Mouse (Mus musculus) WW6 (cell line): ENCODE data around the gene Ifi35.
"Not testable (repeated sequence)": the region's sequence is repeated elsewhere in the genome, so short reads cannot be mapped to it uniquely, and the experiment has no call there.

Source experiments
- DNase-seq: peaks from one replicate; pipeline ENCODE4 v3.0.0-alpha.2; 2013; ENCODE audit warnings: low read depth, low spot score

Gene Ifi35

DNA sequence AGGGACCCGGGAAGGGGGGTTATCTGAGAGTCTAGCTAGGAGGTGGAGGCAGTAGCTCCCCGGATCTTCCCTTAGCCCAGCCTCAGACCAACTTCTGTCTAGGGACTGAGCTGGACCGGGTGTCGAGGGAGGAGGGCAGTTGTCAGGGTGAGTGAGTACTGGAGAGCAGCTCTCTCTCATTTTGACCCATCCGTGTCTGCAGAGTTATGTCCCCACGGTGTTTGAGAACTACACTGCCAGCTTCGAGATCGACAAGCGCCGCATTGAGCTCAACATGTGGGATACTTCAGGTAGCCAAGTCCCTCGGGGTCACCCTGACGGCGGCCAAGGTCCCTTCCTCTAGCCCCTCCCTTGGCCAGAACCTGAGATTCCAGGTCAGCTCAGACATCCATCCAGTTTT is 20.5 kb downstream of the Ifi35 start:
- DNase-seq = no peak

DNA sequence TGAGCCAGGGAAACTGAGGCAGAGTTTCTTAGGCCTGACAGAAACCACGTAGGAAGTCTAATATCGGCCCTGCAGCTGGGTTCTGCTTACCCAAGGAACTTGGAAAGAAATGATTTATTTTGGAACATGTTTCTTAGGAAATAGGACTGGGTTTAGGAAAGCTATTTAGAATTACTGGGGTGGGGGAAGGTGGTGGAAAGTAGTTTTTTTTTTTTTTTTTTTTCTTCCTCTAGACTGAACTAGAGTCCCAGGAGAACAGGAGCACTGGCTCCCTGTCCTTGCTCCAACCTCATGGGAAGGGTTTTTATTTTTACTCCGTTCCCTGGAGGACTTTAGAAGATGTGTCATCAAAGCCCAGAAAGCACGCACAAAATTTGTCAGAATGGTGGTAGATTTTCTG is 20.9 kb downstream of the Ifi35 start:
- no peak for DNase-seq

GRCm38 (mm10) chr11:101470206-101470605 is 22.0 kb downstream of the Ifi35 start:
- DNase-seq = no peak

- no peak for DNase-seq
These were observed 23.7 kb downstream of the Ifi35 start for GRCm38 (mm10) chr11:101471926-101472325.

DNA sequence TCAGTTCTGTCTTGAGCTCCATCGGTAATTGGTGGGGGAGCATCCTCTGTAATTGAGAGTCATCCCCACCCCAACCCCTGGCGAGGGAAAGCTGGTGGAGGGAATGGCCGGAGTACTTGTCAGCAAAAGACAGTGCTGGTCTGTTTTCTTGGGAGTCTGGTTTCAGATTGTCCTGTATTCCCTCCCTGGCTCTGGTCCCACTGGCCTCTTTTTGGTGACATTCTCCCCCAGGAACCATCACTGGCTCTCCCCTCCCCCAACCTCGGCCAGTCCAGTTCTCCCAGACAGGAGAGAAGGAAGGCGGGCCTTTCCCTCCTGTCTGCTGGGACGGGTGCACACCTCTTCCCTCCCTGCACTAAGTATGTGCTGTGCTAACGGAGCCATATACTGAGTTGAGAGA is 24.1 kb downstream of the Ifi35 start:
- DNase-seq = no peak

GRCm38 (mm10) chr11:101473686-101474085 is 25.5 kb downstream of the Ifi35 start:
- DNase-seq = not testable (repeated sequence)

- DNase-seq = no peak
These were observed 26.1 kb downstream of the Ifi35 start for GRCm38 (mm10) chr11:101474298-101474697.

- DNase-seq = not testable (repeated sequence)
These were observed 28.2 kb downstream of the Ifi35 start for GRCm38 (mm10) chr11:101476361-101476760.

GRCm38 (mm10) chr11:101477194-101477551 is 29.0 kb downstream of the Ifi35 start:
- no peak for DNase-seq

GRCm38 (mm10) chr11:101477552-101478211 is 29.5 kb downstream of the Ifi35 start:
- DNase-seq = no peak

GRCm38 (mm10) chr11:101479171-101479635 is 31.0 kb downstream of the Ifi35 start:
- DNase-seq = no peak

DNA sequence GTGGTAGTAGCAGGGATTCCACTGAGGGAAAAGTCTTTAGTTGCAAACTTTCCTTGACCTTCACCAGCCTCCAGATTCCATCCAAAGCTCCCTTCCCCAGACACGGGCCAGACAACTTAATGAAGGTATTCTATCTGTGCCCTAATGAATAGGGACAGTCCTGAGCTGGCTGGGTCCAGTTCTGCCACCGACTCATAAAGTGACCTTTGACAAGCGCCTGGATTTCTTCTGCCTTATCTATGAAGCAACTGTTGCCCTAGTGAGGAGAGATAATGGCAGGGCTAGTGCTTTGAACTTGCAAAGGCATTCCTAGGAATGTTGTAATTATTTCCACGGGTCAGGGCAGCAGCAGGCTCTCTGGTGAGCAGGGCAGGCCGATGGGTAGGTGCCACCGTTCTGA is 32.7 kb downstream of the Ifi35 start:
- no peak for DNase-seq

GRCm38 (mm10) chr11:101483804-101484203 is 35.6 kb downstream of the Ifi35 start:
- DNase-seq = no peak

GRCm38 (mm10) chr11:101484245-101484644 is 36.0 kb downstream of the Ifi35 start:
- DNase-seq = no peak

DNA sequence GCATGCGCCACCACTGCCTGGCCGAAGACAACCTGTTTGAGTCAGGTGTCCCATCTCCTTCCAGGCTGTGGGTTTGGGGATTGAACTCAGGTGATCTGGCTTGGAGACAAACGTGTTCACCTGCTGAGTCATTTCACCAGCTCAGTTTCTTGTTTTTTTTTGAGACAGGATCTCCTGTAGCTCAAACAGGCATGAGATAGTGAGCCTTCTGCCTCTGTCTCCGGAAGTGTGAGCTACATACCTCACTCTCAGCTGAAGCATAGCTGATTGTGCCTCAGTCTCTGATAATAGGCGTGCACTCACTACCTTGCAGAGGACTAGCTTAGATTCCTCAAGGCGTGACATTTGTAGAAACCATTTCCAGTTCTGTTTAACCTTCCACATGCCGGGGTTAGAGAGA is 36.6 kb downstream of the Ifi35 start:
- DNase-seq = no peak

GRCm38 (mm10) chr11:101485509-101486028 is 37.4 kb downstream of the Ifi35 start:
- no peak for DNase-seq

- DNase-seq = no peak
These were observed 37.9 kb downstream of the Ifi35 start for GRCm38 (mm10) chr11:101486126-101486525.

- no peak for DNase-seq
These were observed 58.1 kb downstream of the Ifi35 start for GRCm38 (mm10) chr11:101506269-101506780.

GRCm38 (mm10) chr11:101507090-101507489 is 58.9 kb downstream of the Ifi35 start:
- DNase-seq = no peak
